Mouse (Mus musculus) CH12.LX (cell line): ENCODE measurements around the gene Slc17a9. TPM values are rescaled to one million over a fixed set of nuclear protein-coding genes. Genes with fewer than 3 reads are reported as not detected.
A peak's percentile ranks its signal among the peaks of the same experiment; 100 is the strongest.

Experiments
- DNase-seq: peaks from one replicate; pipeline ENCODE4 v3.0.0-alpha.2; 2013; ENCODE audit errors: extremely low read depth
- H3K27ac ChIP-seq: 2 replicates; pipeline ENCODE4 v1.5.1; 2012; ENCODE audit warnings: low read depth, mild to moderate bottlenecking, control low read depth, moderate library complexity; ENCODE audit not compliant: insufficient read depth
- H3K27me3 ChIP-seq: replicated peaks from 2 replicates; pipeline ENCODE3; 2012; ENCODE audit warnings: inconsistent platforms
- H3K36me3 ChIP-seq, 2 experiments: replicated peaks in 1 of 2; 2 replicates each; pipeline versions ENCODE3 to v1.6.1; 2012; ENCODE audit warnings: inconsistent platforms in 1 of 2, low read length in 1 of 2, mild to moderate bottlenecking in 1 of 2, mixed read lengths in 1 of 2, moderate library complexity in 1 of 2; ENCODE audit not compliant: control insufficient read depth in 1 of 2, insufficient read depth in 1 of 2
- H3K4me1 ChIP-seq, 2 experiments: 2 replicates each; pipeline ENCODE4 v1.6.1; 2012; ENCODE audit warnings: inconsistent platforms in 1 of 2, moderate library complexity in 1 of 2; ENCODE audit not compliant: insufficient read depth in 2 of 2, control insufficient read depth in 1 of 2
- H3K4me2 ChIP-seq: 2 replicates; pipeline ENCODE4 v1.6.1; 2012; ENCODE audit warnings: low read depth, mild to moderate bottlenecking, control low read depth; ENCODE audit not compliant: poor library complexity, insufficient read depth, severe bottlenecking
- H3K4me3 ChIP-seq, 3 experiments: fragments of 150-350 bp in 1 of 3; sonication (generic) in 1 of 3; replicated peaks in 1 of 3; 2 replicates each; pipeline versions ENCODE3 to v1.5.1; 2011 to 2012; ENCODE audit warnings: low read depth in 2 of 3, low read length in 2 of 3, mild to moderate bottlenecking in 2 of 3, moderate library complexity in 2 of 3, control low read depth in 1 of 3, improper control_type of control experiment in 1 of 3, inconsistent platforms in 1 of 3, mixed read lengths in 1 of 3; ENCODE audit not compliant: poor library complexity in 1 of 3
- H3K79me2 ChIP-seq: replicated peaks from 2 replicates; pipeline ENCODE4 v1.6.1; 2012; ENCODE audit warnings: mild to moderate bottlenecking, moderate library complexity; ENCODE audit not compliant: control insufficient read depth, poor library complexity, insufficient read depth, severe bottlenecking; ENCODE audit errors: extremely low read depth
- H3K9ac ChIP-seq: 2 replicates; pipeline ENCODE4 v1.6.1; 2012; ENCODE audit warnings: low read depth, mild to moderate bottlenecking, control low read depth, moderate library complexity; ENCODE audit not compliant: insufficient read depth
- H3K9me3 ChIP-seq: replicated peaks from 2 replicates; pipeline ENCODE3; 2012; ENCODE audit warnings: low read length, inconsistent platforms, mixed read lengths
- CHD1 ChIP-seq: IDR thresholded peaks from 2 replicates; pipeline ENCODE4 v1.6.1; 2012; ENCODE audit warnings: low read depth, low read length, improper control_type of control experiment, inconsistent platforms
- CHD2 ChIP-seq: IDR thresholded peaks from 2 replicates; pipeline ENCODE4 v1.6.1; 2011; ENCODE audit warnings: low read length, improper control_type of control experiment
- CTCF ChIP-seq, 2 experiments: IDR thresholded peaks in 1 of 2; conservative IDR thresholded peaks in 1 of 2; 2 replicates each; pipeline ENCODE4 v1.5.1; 2011 to 2012; ENCODE audit warnings: low read depth in 2 of 2, low read length in 2 of 2, improper control_type of control experiment in 1 of 2, inconsistent platforms in 1 of 2, mild to moderate bottlenecking in 1 of 2, moderate library complexity in 1 of 2
- E2F4 ChIP-seq: IDR thresholded peaks from 2 replicates; pipeline ENCODE4 v1.6.1; 2011; ENCODE audit warnings: low read depth, low read length, improper control_type of control experiment; ENCODE audit not compliant: insufficient replicate concordance
- EP300 ChIP-seq: IDR thresholded peaks from 2 replicates; pipeline ENCODE4 v1.6.1; 2011; ENCODE audit warnings: low read length, improper control_type of control experiment
- GABPA ChIP-seq: IDR thresholded peaks from 2 replicates; pipeline ENCODE4 v1.6.1; 2012; ENCODE audit warnings: low read depth, low read length, improper control_type of control experiment, inconsistent platforms; ENCODE audit not compliant: insufficient replicate concordance
- HCFC1 ChIP-seq: IDR thresholded peaks from 2 replicates; pipeline ENCODE4 v1.6.1; 2012; ENCODE audit warnings: low read depth, mild to moderate bottlenecking, inconsistent platforms, low read length, improper control_type of control experiment
- JUN ChIP-seq: IDR thresholded peaks from 2 replicates; pipeline ENCODE4 v1.6.1; 2011; ENCODE audit warnings: low read depth, mild to moderate bottlenecking, low read length, improper control_type of control experiment, moderate library complexity; ENCODE audit not compliant: insufficient read depth
- JUND ChIP-seq: conservative IDR thresholded peaks from 2 replicates; pipeline ENCODE4 v1.6.1; 2011; ENCODE audit warnings: low read depth, low read length, improper control_type of control experiment
- KAT2A ChIP-seq: IDR thresholded peaks from 2 replicates; pipeline ENCODE4 v1.6.1; 2012; ENCODE audit warnings: low read length, improper control_type of control experiment, inconsistent platforms; ENCODE audit not compliant: insufficient replicate concordance
- MAX ChIP-seq: IDR thresholded peaks from 2 replicates; pipeline ENCODE4 v1.6.1; 2011; ENCODE audit warnings: low read length, improper control_type of control experiment
- MEF2A ChIP-seq: IDR thresholded peaks from 2 replicates; pipeline ENCODE4 v1.6.1; 2014; ENCODE audit warnings: low read depth, mild to moderate bottlenecking, inconsistent platforms, low read length, improper control_type of control experiment, borderline replicate concordance
- MYC ChIP-seq: IDR thresholded peaks from 2 replicates; pipeline ENCODE4 v1.6.1; 2011; ENCODE audit warnings: low read depth, mild to moderate bottlenecking, improper control_type of control experiment, low read length
- NELFE ChIP-seq: IDR thresholded peaks from 2 replicates; pipeline ENCODE4 v1.6.1; 2011; ENCODE audit warnings: low read depth, low read length, improper control_type of control experiment
- NRF1 ChIP-seq: IDR thresholded peaks from 2 replicates; pipeline ENCODE4 v1.6.1; 2014; ENCODE audit warnings: low read depth, mild to moderate bottlenecking, inconsistent platforms, low read length, improper control_type of control experiment, moderate library complexity
- PAX5 ChIP-seq: IDR thresholded peaks from 2 replicates; pipeline ENCODE4 v1.6.1; 2012; ENCODE audit warnings: low read length, inconsistent platforms, mixed read lengths
- POLR2A ChIP-seq: IDR thresholded peaks from 2 replicates; pipeline ENCODE4 v1.6.1; 2011; ENCODE audit warnings: low read depth, mild to moderate bottlenecking, improper control_type of control experiment, low read length
- RAD21 ChIP-seq: IDR thresholded peaks from 2 replicates; pipeline ENCODE4 v1.6.1; 2011; ENCODE audit warnings: low read depth, mild to moderate bottlenecking, low read length, improper control_type of control experiment, moderate library complexity
- RCOR1 ChIP-seq: conservative IDR thresholded peaks from 2 replicates; pipeline ENCODE4 v1.6.1; 2012; ENCODE audit warnings: low read depth, mild to moderate bottlenecking, inconsistent platforms, low read length, improper control_type of control experiment
- SMC3 ChIP-seq: IDR thresholded peaks from 2 replicates; pipeline ENCODE4 v1.6.1; 2011; ENCODE audit warnings: low read depth, low read length, improper control_type of control experiment
- TBP ChIP-seq: conservative IDR thresholded peaks from 2 replicates; pipeline ENCODE4 v1.6.1; 2011; ENCODE audit warnings: low read depth, low read length, improper control_type of control experiment
- TCF12 ChIP-seq: IDR thresholded peaks from 2 replicates; pipeline ENCODE4 v1.6.1; 2014; ENCODE audit warnings: low read depth, mild to moderate bottlenecking, inconsistent platforms, low read length, improper control_type of control experiment
- ZC3H11A ChIP-seq: IDR thresholded peaks from 2 replicates; pipeline ENCODE4 v1.6.1; 2012; ENCODE audit warnings: low read depth, mild to moderate bottlenecking, inconsistent platforms, low read length, improper control_type of control experiment
- ZKSCAN1 ChIP-seq: IDR thresholded peaks from 2 replicates; pipeline ENCODE4 v1.6.1; 2012; ENCODE audit warnings: low read depth, inconsistent platforms, low read length, improper control_type of control experiment, borderline replicate concordance
- ZNF384 ChIP-seq: IDR thresholded peaks from 2 replicates; pipeline ENCODE4 v1.6.1; 2012; ENCODE audit warnings: low read depth, low read length, improper control_type of control experiment, inconsistent platforms
- dilution Hi-C: fragments of 300-500 bp; cut with MboI; formaldehyde crosslinking; loops from 2 replicates; pipeline ENCODE4 v1.14.3; 2020; ENCODE audit warnings: low sequenced_read_pairs; ENCODE audit not compliant: extremely low pct_unique_long_range_greater_than_20kb, extremely low pct_ligation_motif_present
- in situ Hi-C: fragments of 300-500 bp; cut with MboI; formaldehyde crosslinking; loops from 3 replicates; pipeline ENCODE4 v1.14.3; 2019; ENCODE audit warnings: low sequenced_read_pairs, low pct_ligation_motif_present, low pct_unique_long_range_greater_than_20kb, mixed read lengths
- polyA plus RNA-seq: library from polyadenylated mRNA; unstranded; fragments of >175 nt; gene quantifications from 2 replicates; pipeline ENCODE4 v1.2.1, GENCODE M21; 2012; ENCODE audit warnings: low read depth; ENCODE audit not compliant: insufficient read length
- total RNA-seq, 2 experiments: library from RNA; depleted of rRNA; stranded (reverse); fragments of 300-350 nt in 1 of 2; fragments of >200 nt in 1 of 2; gene quantifications; 2 replicates each; pipeline ENCODE4 v1.2.3; 2012 to 2014

The Slc17a9 gene
- total and polyA plus RNA-seq, 3 experiments = 7.2 to 23.7 (median 13.4) TPM

- H3K4me2 ChIP-seq = no peak overlapping the region
- dilution Hi-C loops (no loop called here), in situ Hi-C loops (no loop called here)
- DNase-seq = no peak
- H3K27me3 ChIP-seq = peaks cover 84% of the 10 kb centered on the region
- H3K4me1 ChIP-seq = no peaks in the 10 kb centered on the region
- no peaks in the 10 kb centered on the region for H3K36me3 ChIP-seq
- no peak for TF ChIP-seq POLR2A
- no peak for TF ChIP-seq HCFC1
- TF ChIP-seq KAT2A = no peak
- no peak for TF ChIP-seq TBP
- TF ChIP-seq CHD1 = no peak
- no peak for TF ChIP-seq ZC3H11A
- no peak for TF ChIP-seq RAD21
- no peak for TF ChIP-seq CHD2
- no peak for TF ChIP-seq NELFE
- TF ChIP-seq PAX5 = no peak
- no peak for TF ChIP-seq GABPA
- TF ChIP-seq JUN = no peak
- no peak for TF ChIP-seq JUND
- no peak for TF ChIP-seq MEF2A
- TF ChIP-seq TCF12 = no peak
- no peak for TF ChIP-seq EP300
- no peak for TF ChIP-seq E2F4
- no peak for TF ChIP-seq ZNF384
- TF ChIP-seq RCOR1 = no peak
- TF ChIP-seq ZKSCAN1 = no peak
- H3K27ac ChIP-seq = no peak overlapping the region
- H3K9ac ChIP-seq = no peak overlapping the region
- H3K4me3 ChIP-seq = no peak overlapping the region
- no peaks in the 10 kb centered on the region for H3K9me3 ChIP-seq
- no peaks in the 10 kb centered on the region for H3K79me2 ChIP-seq
Observed at GRCm38 (mm10) chr2:180788843-180789242, 63.8 kb downstream of the Slc17a9 start.

GRCm38 (mm10) chr2:180791674-180792073 lies 66.6 kb downstream of the Slc17a9 start:
- H3K27me3 ChIP-seq = peaks cover 87% of the 10 kb centered on the region
- no peaks in the 10 kb centered on the region for H3K36me3 ChIP-seq
- no peaks in the 10 kb centered on the region for H3K79me2 ChIP-seq
- in situ Hi-C loops = loop anchor here (10.0 kb wide), 1 partner anchor 253 kb away; the partner anchor contains the start of gene Chrna4
- H3K4me3 ChIP-seq = no peak overlapping the region
- no peak overlapping the region for H3K27ac ChIP-seq
- H3K4me1 ChIP-seq = no peaks in the 10 kb centered on the region
- no peak overlapping the region for H3K4me2 ChIP-seq
- DNase-seq = peak; percentile 50
- H3K9ac ChIP-seq = no peak overlapping the region
- peak; percentile 71 to 91 for TF ChIP-seq CTCF (conservative IDR thresholded peaks at IDR 0.05 in 1 of 2, IDR thresholded peaks at IDR 0.05 in 1 of 2; ENCODE audit: low read depth in 2 of 2, low read length in 2 of 2)
- TF ChIP-seq ZNF384 = no peak
- peak; percentile 19; the same call in 1 of the 2 replicates for TF ChIP-seq NELFE
- no peak for TF ChIP-seq E2F4
- no peak; the same call in 1 of the 2 replicates for TF ChIP-seq MAX
- no peak for TF ChIP-seq NRF1
- TF ChIP-seq JUN = no peak
- no peak for TF ChIP-seq EP300
- peak; percentile 48 for TF ChIP-seq SMC3
- TF ChIP-seq MYC = no peak
- H3K9me3 ChIP-seq = no peaks in the 10 kb centered on the region
- dilution Hi-C loops = no loop called here

Other genes starting within 250 kb of the Slc17a9 start
- not detected in 2 replicates for gene Ntsr1, start 225.3 kb upstream of the Slc17a9 start, total RNA-seq (2012; rRNA removed)
- gene Ntsr1, start 225.3 kb upstream of the Slc17a9 start, total RNA-seq (2014; rRNA removed) = not detected in 2 replicates
- not detected in 2 replicates for gene Ntsr1, start 225.3 kb upstream of the Slc17a9 start, polyA plus RNA-seq
- gene Mrgbp, start 144.0 kb upstream of the Slc17a9 start, total RNA-seq (2012; rRNA removed) = 31.2 and 39.7 TPM in 2 replicates
- 64.6 and 65.5 TPM in 2 replicates for gene Mrgbp, start 144.0 kb upstream of the Slc17a9 start, total RNA-seq (2014; rRNA removed)
- 47.5 and 54.6 TPM in 2 replicates for gene Mrgbp, start 144.0 kb upstream of the Slc17a9 start, polyA plus RNA-seq
- 79.1 and 79.8 TPM in 2 replicates for gene Ogfr, start 136.0 kb upstream of the Slc17a9 start, total RNA-seq (2012; rRNA removed)
- gene Ogfr, start 136.0 kb upstream of the Slc17a9 start, total RNA-seq (2014; rRNA removed) = 57.3 and 58.3 TPM in 2 replicates
- gene Ogfr, start 136.0 kb upstream of the Slc17a9 start, polyA plus RNA-seq = 67.0 and 82.9 TPM in 2 replicates
- gene Col9a3, start 127.5 kb upstream of the Slc17a9 start, total RNA-seq (2012; rRNA removed) = 1.9 and 2.0 TPM in 2 replicates
- gene Col9a3, start 127.5 kb upstream of the Slc17a9 start, total RNA-seq (2014; rRNA removed) = 0.56 and 0.57 TPM in 2 replicates
- 0.87 and 2.1 TPM in 2 replicates for gene Col9a3, start 127.5 kb upstream of the Slc17a9 start, polyA plus RNA-seq
- gene Tcfl5, start 82.6 kb upstream of the Slc17a9 start, total RNA-seq (2012; rRNA removed) = not detected in 2 replicates
- gene Tcfl5, start 82.6 kb upstream of the Slc17a9 start, total RNA-seq (2014; rRNA removed) = not detected in 2 replicates
- not detected in 2 replicates for gene Tcfl5, start 82.6 kb upstream of the Slc17a9 start, polyA plus RNA-seq
- gene Dido1, start 15.3 kb upstream of the Slc17a9 start, total RNA-seq (2012; rRNA removed) = 24.9 and 30.0 TPM in 2 replicates
- gene Dido1, start 15.3 kb upstream of the Slc17a9 start, total RNA-seq (2014; rRNA removed) = 15.5 and 16.4 TPM in 2 replicates
- 25.0 and 25.8 TPM in 2 replicates for gene Dido1, start 15.3 kb upstream of the Slc17a9 start, polyA plus RNA-seq
- 15.6 and 21.7 TPM in 2 replicates for gene Gid8, start 15.1 kb upstream of the Slc17a9 start, total RNA-seq (2012; rRNA removed)
- 32.1 and 32.5 TPM in 2 replicates for gene Gid8, start 15.1 kb upstream of the Slc17a9 start, total RNA-seq (2014; rRNA removed)
- 44.1 and 45.4 TPM in 2 replicates for gene Gid8, start 15.1 kb upstream of the Slc17a9 start, polyA plus RNA-seq
- not detected in 2 replicates for gene Bhlhe23, start 51.6 kb downstream of the Slc17a9 start, total RNA-seq (2012; rRNA removed)
- gene Bhlhe23, start 51.6 kb downstream of the Slc17a9 start, total RNA-seq (2014; rRNA removed) = not detected in 2 replicates
- gene Bhlhe23, start 51.6 kb downstream of the Slc17a9 start, polyA plus RNA-seq = not detected in 2 replicates
- 27.5 and 33.1 TPM in 2 replicates for gene Ythdf1, start 195.7 kb downstream of the Slc17a9 start, total RNA-seq (2012; rRNA removed)
- gene Ythdf1, start 195.7 kb downstream of the Slc17a9 start, total RNA-seq (2014; rRNA removed) = 40.7 and 42.5 TPM in 2 replicates
- gene Ythdf1, start 195.7 kb downstream of the Slc17a9 start, polyA plus RNA-seq = 57.4 and 67.0 TPM in 2 replicates
- gene Birc7, start 203.8 kb downstream of the Slc17a9 start, total RNA-seq (2012; rRNA removed) = not detected in 2 replicates
- gene Birc7, start 203.8 kb downstream of the Slc17a9 start, total RNA-seq (2014; rRNA removed) = not detected in 2 replicates
- gene Birc7, start 203.8 kb downstream of the Slc17a9 start, polyA plus RNA-seq = not detected in 2 replicates
- gene Nkain4, start 229.4 kb downstream of the Slc17a9 start, total RNA-seq (2012; rRNA removed) = not detected in 2 replicates
- gene Nkain4, start 229.4 kb downstream of the Slc17a9 start, total RNA-seq (2014; rRNA removed) = not detected in 2 replicates
- gene Nkain4, start 229.4 kb downstream of the Slc17a9 start, polyA plus RNA-seq = not detected in 2 replicates
- 32.4 and 40.4 TPM in 2 replicates for gene Arfgap1, start 242.0 kb downstream of the Slc17a9 start, total RNA-seq (2012; rRNA removed)
- gene Arfgap1, start 242.0 kb downstream of the Slc17a9 start, total RNA-seq (2014; rRNA removed) = 21.3 and 28.2 TPM in 2 replicates
- 37.5 and 40.0 TPM in 2 replicates for gene Arfgap1, start 242.0 kb downstream of the Slc17a9 start, polyA plus RNA-seq